ENCODE assay signal across 8 mouse cellular contexts in the genomic region with DNA sequence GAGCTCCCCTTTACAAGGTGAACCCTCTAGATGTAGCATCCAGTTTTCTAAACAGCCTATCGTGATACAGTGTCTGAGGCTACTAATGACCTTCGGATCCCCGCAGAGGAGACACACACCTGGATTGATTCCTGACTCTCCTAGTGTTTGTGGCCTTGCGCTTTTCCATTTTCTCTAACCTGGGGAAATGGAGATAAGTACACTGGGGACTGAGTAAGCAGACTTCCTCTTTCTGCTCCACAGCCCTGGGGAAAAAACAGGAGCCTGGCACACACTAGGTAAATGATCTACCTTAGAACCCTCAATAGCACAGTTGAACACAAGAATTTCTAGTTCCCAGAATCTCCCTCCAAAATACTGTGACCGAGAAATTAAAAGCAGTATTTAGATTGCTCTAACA. TPM values are rescaled to one million over a fixed set of nuclear protein-coding genes. Genes with fewer than 3 reads are reported as not detected.
DNase-seq lines count a peak whose midpoint lies in the region; ATAC-seq lines count a peak whose summit lies in the region.

No protein-coding gene starts in this region.

- H3K36me3 ChIP-seq in forebrain, embryonic 11.5 days (ENCODE audit: control insufficient read depth, insufficient read depth, low read length): no peaks in the 10 kb centered on the region
- H3K36me3 ChIP-seq in kidney, embryonic 14.5 days (ENCODE audit: control insufficient read depth, insufficient read depth, low read length): no peaks in the 10 kb centered on the region; the same call in 1 of the 2 replicates
- H3K36me3 ChIP-seq in midbrain, embryonic 14.5 days (ENCODE audit: control insufficient read depth, insufficient read depth, low read length): 0 out of 2 replicates have a peak, but pooled peaks cover 6% of the 10 kb centered on the region

- no peaks in the 10 kb centered on the region for H3K27me3 ChIP-seq in forebrain, embryonic 11.5 days (ENCODE audit: control insufficient read depth, insufficient read depth, low read length)
- H3K27me3 ChIP-seq in kidney, embryonic 14.5 days (ENCODE audit: control insufficient read depth, insufficient read depth, low read length): no peaks in the 10 kb centered on the region
- no peaks in the 10 kb centered on the region for H3K27me3 ChIP-seq in midbrain, embryonic 14.5 days (ENCODE audit: control insufficient read depth, insufficient read depth, low read length)

- 62% methylated on average over 5 of the region's 5 CpGs for WGBS in forebrain, embryonic 11.5 days
- WGBS in kidney, embryonic 14.5 days: 55% methylated on average over 5 of the region's 5 CpGs
- 67% methylated on average over 5 of the region's 5 CpGs for WGBS in midbrain, embryonic 14.5 days

- peaks cover 4% of the 10 kb centered on the region; the same call in 1 of the 2 replicates for H3K4me1 ChIP-seq in forebrain, embryonic 11.5 days (replicated peaks; ENCODE audit: control insufficient read depth, insufficient read depth, low read length)
- H3K4me1 ChIP-seq in kidney, embryonic 14.5 days (ENCODE audit: control insufficient read depth, insufficient read depth, low read length): peaks cover 9% of the 10 kb centered on the region
- H3K4me1 ChIP-seq in midbrain, embryonic 14.5 days (ENCODE audit: control insufficient read depth, insufficient read depth, low read length): peaks cover 10% of the 10 kb centered on the region

- H3K9me3 ChIP-seq in forebrain, embryonic 11.5 days (ENCODE audit: control insufficient read depth, low read length): no peaks in the 10 kb centered on the region
- H3K9me3 ChIP-seq in kidney, embryonic 14.5 days (ENCODE audit: control insufficient read depth, low read length): no peaks in the 10 kb centered on the region
- no peaks in the 10 kb centered on the region for H3K9me3 ChIP-seq in midbrain, embryonic 14.5 days (ENCODE audit: control insufficient read depth, low read length)

- 0 out of 2 replicates have a peak overlapping the region, but pooled peaks have one; percentile 97 for H3K27ac ChIP-seq in forebrain, embryonic 11.5 days (ENCODE audit: low read depth, low read length)
- H3K27ac ChIP-seq in kidney, embryonic 14.5 days (ENCODE audit: low read depth, low read length): peak overlapping the region; percentile 100
- H3K27ac ChIP-seq in midbrain, embryonic 14.5 days (replicated peaks; ENCODE audit: low read depth, low read length): peak overlapping the region; percentile 100; the same call in 1 of the 2 replicates

- no peak for ATAC-seq in forebrain, embryonic 11.5 days (replicated peaks; ENCODE audit: low FRiP score)
- ATAC-seq in kidney, embryonic 14.5 days (ENCODE audit: low FRiP score, low TSS enrichment): no peak
- no peak for ATAC-seq in midbrain, embryonic 14.5 days (ENCODE audit: low FRiP score, low TSS enrichment)

- H3K4me2 ChIP-seq in forebrain, embryonic 11.5 days (ENCODE audit: low read depth, low read length, severe bottlenecking): peak overlapping the region; percentile 99; the same call in 1 of the 2 replicates
- H3K4me2 ChIP-seq in kidney, embryonic 14.5 days (replicated peaks; ENCODE audit: low read depth, low read length): peak overlapping the region; percentile 98
- peak overlapping the region; percentile 100 for H3K4me2 ChIP-seq in midbrain, embryonic 14.5 days (ENCODE audit: low read length)

- DNase-seq in heart, adult 11 months: peak; percentile 83
- no peak for DNase-seq in heart, adult 8-10 months (ENCODE audit: low spot score)
- DNase-seq in forebrain, embryonic 11.5 days (ENCODE audit: low spot score): no peak
- DNase-seq in midbrain, embryonic 14.5 days: no peak
- no peak for DNase-seq in embryo, embryonic 11 days
- DNase-seq in cerebellum, postnatal 4 days (ENCODE audit: low spot score in 2 of 2): no peak
- DNase-seq in left cerebral cortex, postnatal 14 days (ENCODE audit: low spot score in 2 of 2): no peak

- H3K4me3 ChIP-seq in forebrain, embryonic 11.5 days (ENCODE audit: low read depth, low read length): peak overlapping the region; percentile 92
- H3K4me3 ChIP-seq in kidney, embryonic 14.5 days (ENCODE audit: low read length): peak overlapping the region; percentile 89; the same call in 1 of the 2 replicates
- H3K4me3 ChIP-seq in midbrain, embryonic 14.5 days (replicated peaks; ENCODE audit: low read depth, low read length): peak overlapping the region; percentile 88; the same call in 1 of the 2 replicates

- peak overlapping the region; percentile 99 for H3K9ac ChIP-seq in forebrain, embryonic 11.5 days (ENCODE audit: low read length)
- peak overlapping the region; percentile 97; the same call in 1 of the 2 replicates for H3K9ac ChIP-seq in kidney, embryonic 14.5 days (ENCODE audit: low read depth, low read length)
- H3K9ac ChIP-seq in midbrain, embryonic 14.5 days (replicated peaks; ENCODE audit: low read length): peak overlapping the region; percentile 95; the same call in 1 of the 2 replicates

- intact Hi-C loops in left cerebral cortex, postnatal 14 days (cut with DNase I): no loop called here

RNA-seq across cellular contexts. Expression of a gene that starts 0.8 kb away (rescaled TPM):
- 10 to 100 TPM; 21.3 to 33.6 (median 25.4) TPM for total RNA-seq in heart, adult 8-10 months (2022)
- 130 and 131 TPM in 2 replicates for polyA plus RNA-seq in forebrain, embryonic 11.5 days (2014; fragmentation: Nextera tagmentation; extraction: Ambion mirVana)
- 55.9 and 76.6 TPM in 2 replicates for polyA plus RNA-seq in kidney, embryonic 14.5 days (2014; fragmentation: Nextera tagmentation; extraction: Ambion mirVana)
- polyA plus RNA-seq in midbrain, embryonic 14.5 days (2014; fragmentation: Nextera tagmentation; extraction: Ambion mirVana): 61.9 and 78.7 TPM in 2 replicates
- 10 to 100 TPM; 39.6 to 43.0 TPM for total RNA-seq in left cerebral cortex, postnatal 14 days (2021)

RNA-seq across cellular contexts. Expression of a gene that starts 21.7 kb away (rescaled TPM):
- total RNA-seq in heart, adult 8-10 months (2022): 10 to 100 TPM; 53.6 to 60.6 (median 58.8) TPM
- polyA plus RNA-seq in forebrain, embryonic 11.5 days (2014; fragmentation: Nextera tagmentation; extraction: Ambion mirVana): 289 and 299 TPM in 2 replicates
- 225 and 249 TPM in 2 replicates for polyA plus RNA-seq in kidney, embryonic 14.5 days (2014; fragmentation: Nextera tagmentation; extraction: Ambion mirVana)
- 214 and 242 TPM in 2 replicates for polyA plus RNA-seq in midbrain, embryonic 14.5 days (2014; fragmentation: Nextera tagmentation; extraction: Ambion mirVana)
- 10 to 100 TPM; 89.7 to 91.4 TPM for total RNA-seq in left cerebral cortex, postnatal 14 days (2021)

RNA-seq across cellular contexts. Expression of a gene that starts 42.3 kb away (rescaled TPM):
- 10 to 100 TPM; 37.3 to 67.8 (median 56.9) TPM for total RNA-seq in heart, adult 8-10 months (2022)
- polyA plus RNA-seq in forebrain, embryonic 11.5 days (2014; fragmentation: Nextera tagmentation; extraction: Ambion mirVana): 9.7 and 10.6 TPM in 2 replicates
- polyA plus RNA-seq in kidney, embryonic 14.5 days (2014; fragmentation: Nextera tagmentation; extraction: Ambion mirVana): 7.0 and 7.8 TPM in 2 replicates
- polyA plus RNA-seq in midbrain, embryonic 14.5 days (2014; fragmentation: Nextera tagmentation; extraction: Ambion mirVana): 20.2 and 21.2 TPM in 2 replicates
- total RNA-seq in left cerebral cortex, postnatal 14 days (2021): 10 to 100 TPM; 25.7 to 26.5 TPM
